Mouse (Mus musculus) MEL (cell line): ENCODE results near the gene Saa3. TPM values are rescaled to one million over a fixed set of nuclear protein-coding genes. Genes with fewer than 3 reads are reported as not detected.

Experiments
- polyA plus RNA-seq, 2 experiments: library from polyadenylated mRNA; stranded (reverse) in 1 of 2; unstranded in 1 of 2; fragments of >175 nt in 1 of 2; fragments of >200 nt in 1 of 2; gene quantifications; 2 replicates each; pipeline versions ENCODE4 v1.2.1 to v1.2.4; 2012; ENCODE audit warnings: low replicate concordance in 2 of 2, low read depth in 1 of 2; ENCODE audit not compliant: insufficient read length in 2 of 2, insufficient read depth in 1 of 2, missing spikeins in 1 of 2
- total RNA-seq: library from RNA; depleted of rRNA; stranded (reverse); fragments of 300-350 nt; gene quantifications from 2 replicates; pipeline ENCODE4 v1.2.3, GENCODE M21; 2012; rRNA removed

Gene Saa3
- total and polyA plus RNA-seq, 3 experiments = 1.3 to 1.7 TPM; not detected in 1

Other genes with a start within 250 kb of the Saa3 start
- 7.0 and 7.6 TPM in 2 replicates for gene Sergef, start 75.9 kb downstream of the Saa3 start, total RNA-seq
- gene Sergef, start 75.9 kb downstream of the Saa3 start, polyA plus RNA-seq = 10 to 100 TPM in 1 of 2 experiments, not detected in 1; 11.7 TPM
- gene Tph1, start 43.2 kb downstream of the Saa3 start, total RNA-seq = 0.13 TPM in 1 of 2 replicates, not detected in the other
- under 1 TPM in 1 of 2 experiments, not detected in 1; 0.03 TPM for gene Tph1, start 43.2 kb downstream of the Saa3 start, polyA plus RNA-seq
- gene Saal1, start 5.0 kb downstream of the Saa3 start, total RNA-seq = 13.6 and 15.4 TPM in 2 replicates
- gene Saal1, start 5.0 kb downstream of the Saa3 start, polyA plus RNA-seq = 10 to 100 TPM in 1 of 2 experiments, not detected in 1; 26.0 TPM
- not detected in 2 replicates for gene Saa4, start 16.9 kb upstream of the Saa3 start, total RNA-seq
- not detected for gene Saa4, start 16.9 kb upstream of the Saa3 start, polyA plus RNA-seq
- gene Saa1, start 27.3 kb upstream of the Saa3 start, total RNA-seq = not detected in 2 replicates
- gene Saa1, start 27.3 kb upstream of the Saa3 start, polyA plus RNA-seq = not detected
- not detected in 2 replicates for gene Saa2, start 36.1 kb upstream of the Saa3 start, total RNA-seq
- not detected for gene Saa2, start 36.1 kb upstream of the Saa3 start, polyA plus RNA-seq
- gene Hps5, start 80.4 kb upstream of the Saa3 start, total RNA-seq = 15.5 and 19.3 TPM in 2 replicates
- gene Hps5, start 80.4 kb upstream of the Saa3 start, polyA plus RNA-seq = 10 to 100 TPM in 1 of 2 experiments, not detected in 1; 20.2 TPM
- gene Gtf2h1, start 80.4 kb upstream of the Saa3 start, total RNA-seq = 122 and 142 TPM in 2 replicates
- gene Gtf2h1, start 80.4 kb upstream of the Saa3 start, polyA plus RNA-seq = 100 to 1,000 TPM in 1 of 2 experiments, not detected in 1; 105 TPM
- gene Ldha, start 125.8 kb upstream of the Saa3 start, total RNA-seq = 1,212 and 1,976 TPM in 2 replicates
- 1,000 to 10,000 TPM in 1 of 2 experiments, 100 to 1,000 TPM in 1; 613 to 2,637 TPM for gene Ldha, start 125.8 kb upstream of the Saa3 start, polyA plus RNA-seq
- not detected in 2 replicates for gene Ldhc, start 145.5 kb upstream of the Saa3 start, total RNA-seq
- not detected for gene Ldhc, start 145.5 kb upstream of the Saa3 start, polyA plus RNA-seq
- gene Tsg101, start 204.3 kb upstream of the Saa3 start, total RNA-seq = 21.3 and 25.3 TPM in 2 replicates
- gene Tsg101, start 204.3 kb upstream of the Saa3 start, polyA plus RNA-seq = 10 to 100 TPM in 1 of 2 experiments, not detected in 1; 88.9 TPM
- gene Uevld, start 242.8 kb upstream of the Saa3 start, total RNA-seq = 1.9 and 2.8 TPM in 2 replicates
- gene Uevld, start 242.8 kb upstream of the Saa3 start, polyA plus RNA-seq = 1 to 10 TPM in 1 of 2 experiments, not detected in 1; 5.4 TPM